In the genomic region with DNA sequence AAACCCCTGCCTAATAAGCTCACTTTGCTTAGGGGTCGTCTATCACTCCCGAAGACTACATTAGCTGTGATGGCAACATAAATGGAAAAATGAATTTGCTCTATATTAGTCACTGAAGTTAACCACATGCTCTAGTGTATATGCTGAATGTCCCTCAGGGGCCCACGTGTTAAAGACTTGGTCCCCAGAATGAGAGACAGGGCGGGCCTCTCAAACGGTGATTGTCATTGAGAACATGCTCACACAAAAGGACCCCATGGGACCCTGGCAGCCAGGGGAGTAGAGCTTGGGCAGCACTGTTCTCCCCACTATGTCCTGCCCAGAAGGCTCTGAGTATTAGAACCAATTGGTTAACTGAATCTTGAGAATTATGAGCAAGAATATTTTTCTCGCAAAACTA, we compare ENCODE assay signal across 30 mouse cellular contexts.
A peak's percentile ranks its signal among the peaks of the same experiment; 100 is the strongest.
DNase-seq lines count a peak whose midpoint lies in the region; ATAC-seq and TF ChIP-seq lines count a peak whose summit lies in the region.
"Had no signal": no experiment of that assay in that cellular context is flagged by ENCODE, and none has a peak within 500 bp of the region (broad histone marks: within the 10 kb centered on the region; RNA-seq: fewer than 3 reads in every experiment).

No protein-coding gene starts in this region.

- peaks cover 10% of the 10 kb centered on the region for H3K4me1 ChIP-seq in embryonic fibroblast, embryonic 13.5 days (ENCODE audit: control insufficient read depth, insufficient read depth, low read length)
- peaks cover 13% of the 10 kb centered on the region for H3K4me1 ChIP-seq in kidney, embryonic 15.5 days

- no peaks in the 10 kb centered on the region for H3K9me3 ChIP-seq in kidney, embryonic 15.5 days (replicated peaks)
- H3K9me3 ChIP-seq: forebrain, embryonic 10.5 days; forebrain, embryonic 15.5 days; heart, embryonic 15.5 days; midbrain, embryonic 10.5 days; midbrain, embryonic 15.5 days; neural tube, embryonic 15.5 days had no signal

- intact Hi-C loops in gastrocnemius, adult 2 months (cut with DNase I) = no loop called here
- intact Hi-C loops in heart, postnatal 25 days (cut with DNase I) = no loop called here

- TF ChIP-seq POLR2A in embryonic fibroblast, embryonic 13.5 days (IDR thresholded peaks at IDR 0.05; ENCODE audit: low read depth, low read length) = no peak

- H3K27ac ChIP-seq in gastrocnemius, adult 2 months = peak overlapping the region; percentile 44; the same call in 1 of the 2 replicates
- peak overlapping the region; percentile 11; the same call in 1 of the 2 replicates for H3K27ac ChIP-seq in embryonic fibroblast, embryonic 13.5 days (ENCODE audit: insufficient read depth, low read length)
- no peak overlapping the region for H3K27ac ChIP-seq in kidney, embryonic 15.5 days
- H3K27ac ChIP-seq: forebrain, embryonic 15.5 days; heart, embryonic 15.5 days; hindbrain, embryonic 14.5 days; kidney, postnatal 0 days; left cerebral cortex, adult 2 months; liver, embryonic 14.5 days; midbrain, embryonic 10.5 days; midbrain, embryonic 15.5 days; neural tube, embryonic 15.5 days had no signal

- no peak overlapping the region for H3K4me3 ChIP-seq in gastrocnemius, adult 2 months
- H3K4me3 ChIP-seq in embryonic fibroblast, embryonic 13.5 days (ENCODE audit: insufficient read depth, low read length) = no peak overlapping the region
- H3K4me3 ChIP-seq in kidney, embryonic 15.5 days (replicated peaks) = no peak overlapping the region
- H3K4me3 ChIP-seq: forebrain, embryonic 10.5 days; forebrain, embryonic 15.5 days; heart, embryonic 15.5 days; left cerebral cortex, adult 2 months; midbrain, embryonic 10.5 days; midbrain, embryonic 15.5 days; neural tube, embryonic 15.5 days had no signal

- TF ChIP-seq CTCF in gastrocnemius, adult 2 months (IDR thresholded peaks at IDR 0.05) = no peak
- TF ChIP-seq CTCF in embryonic fibroblast, embryonic 13.5 days (IDR thresholded peaks at IDR 0.05; ENCODE audit: borderline replicate concordance, insufficient read depth, low read length) = no peak

- DNase-seq in gastrocnemius, adult 2 months = no peak
- no peak for DNase-seq in gastrocnemius, postnatal 4 days (ENCODE audit: low spot score in 2 of 2)
- peak; percentile 64 for DNase-seq in R1 (ENCODE audit: low read depth, low spot score)
- DNase-seq in lung, postnatal 25 days (ENCODE audit: low spot score) = no peak
- DNase-seq in heart, postnatal 25 days (ENCODE audit: low spot score) = no peak
- DNase-seq: adrenal gland, postnatal 14 days; cerebellum, adult 11-12 months; cerebellum, adult 9-11 months; heart, postnatal 36 days; kidney, adult 2 months; layer of hippocampus, adult 9-11 months; liver; lung, adult 2 months; lung, postnatal 10 days; thymus, adult 2 months; thymus, postnatal 36 days had no signal

- no peak overlapping the region for H3K4me2 ChIP-seq in kidney, embryonic 15.5 days
- H3K4me2 ChIP-seq: forebrain, embryonic 15.5 days; heart, embryonic 15.5 days; hindbrain, embryonic 14.5 days; midbrain, embryonic 15.5 days; neural tube, embryonic 15.5 days had no signal

- H3K27me3 ChIP-seq in kidney, embryonic 15.5 days = no peaks in the 10 kb centered on the region
- H3K27me3 ChIP-seq: forebrain, embryonic 15.5 days; heart, embryonic 15.5 days; midbrain, embryonic 15.5 days; neural tube, embryonic 15.5 days had no signal

- peak; percentile 17 for ATAC-seq in CD4-positive, CD25-positive, alpha-beta regulatory T cell, adult 4 months
- no peak for ATAC-seq in kidney, embryonic 15.5 days (replicated peaks; ENCODE audit: low FRiP score)
- ATAC-seq: forebrain, embryonic 15.5 days; inflammation-experienced regulatory T-cells, adult 6 months; midbrain, embryonic 15.5 days had no signal

- H3K9ac ChIP-seq in kidney, embryonic 15.5 days = no peak overlapping the region
- H3K9ac ChIP-seq: forebrain, embryonic 15.5 days; heart, embryonic 15.5 days; hindbrain, embryonic 14.5 days; liver, embryonic 14.5 days; midbrain, embryonic 15.5 days; neural tube, embryonic 15.5 days had no signal

- WGBS in kidney, embryonic 15.5 days = 66% methylated on average over 6 of the region's 6 CpGs

- peaks cover 8% of the 10 kb centered on the region for H3K36me3 ChIP-seq in kidney, embryonic 15.5 days
- H3K36me3 ChIP-seq: forebrain, embryonic 15.5 days; heart, embryonic 15.5 days; midbrain, embryonic 15.5 days; neural tube, embryonic 15.5 days had no signal
